26 mouse cellular contexts compared by ENCODE assay signal in genomic region chr3:139847826-139848225, GRCm38 (mm10).
DNase-seq lines count a peak whose midpoint lies in the region; ATAC-seq and TF ChIP-seq lines count a peak whose summit lies in the region.
"Had no signal": no experiment of that assay in that cellular context is flagged by ENCODE, and none has a peak within 500 bp of the region (broad histone marks: within the 10 kb centered on the region; RNA-seq: fewer than 3 reads in every experiment).

No protein-coding gene starts in this region.

- no peaks in the 10 kb centered on the region for H3K36me3 ChIP-seq in hindbrain, postnatal 0 days (ENCODE audit: insufficient read depth, low read length)
- H3K36me3 ChIP-seq in hindbrain, embryonic 12.5 days, result no peaks in the 10 kb centered on the region
- no peaks in the 10 kb centered on the region for H3K36me3 ChIP-seq in lung, postnatal 0 days (ENCODE audit: insufficient read depth, low read length)
- H3K36me3 ChIP-seq: G1E; heart, embryonic 13.5 days; hindbrain, embryonic 10.5 days; limb, embryonic 13.5 days; liver, embryonic 12.5 days had no signal

- no peak overlapping the region for H3K4me3 ChIP-seq in hindbrain, postnatal 0 days (ENCODE audit: low read length)
- no peak overlapping the region for H3K4me3 ChIP-seq in hindbrain, embryonic 12.5 days
- H3K4me3 ChIP-seq in lung, postnatal 0 days (ENCODE audit: low read depth, low read length), result no peak overlapping the region
- H3K4me3 ChIP-seq: erythroblast, embryonic 14.5 days; heart, embryonic 13.5 days; hindbrain, embryonic 10.5 days; left cerebral cortex, adult 2 months; limb, embryonic 13.5 days; liver, embryonic 12.5 days had no signal

- H3K9ac ChIP-seq in hindbrain, postnatal 0 days (replicated peaks; ENCODE audit: low read length), result no peak overlapping the region
- H3K9ac ChIP-seq in hindbrain, embryonic 12.5 days, result no peak overlapping the region
- H3K9ac ChIP-seq in lung, postnatal 0 days (replicated peaks; ENCODE audit: low read depth), result no peak overlapping the region
- H3K9ac ChIP-seq: heart, embryonic 13.5 days; limb, embryonic 13.5 days; liver, embryonic 12.5 days; liver, postnatal 0 days had no signal

- DNase-seq in hindbrain, postnatal 0 days (ENCODE audit: low spot score), result peak; percentile 10
- peak; percentile 37 for DNase-seq in cerebellum, adult 11 months
- peak; percentile 73 for DNase-seq in cerebellum, adult 9-10 months
- peak; percentile 56 for DNase-seq in cerebellum, postnatal 36 days
- DNase-seq in adrenal gland, postnatal 4 days (ENCODE audit: low spot score in 2 of 2), result no peak
- no peak for DNase-seq in lung, postnatal 0 days (ENCODE audit: low spot score)
- DNase-seq: adrenal gland, adult 8-10 months; heart, postnatal 10 days; kidney, adult 9 months; kidney, postnatal 14 days; liver, postnatal 0 days; right cerebral cortex, postnatal 4 days; thymus, adult 2 months; thymus, postnatal 4 days had no signal

- TF ChIP-seq EP300 in lung, postnatal 0 days (IDR thresholded peaks at IDR 0.05), result no peak

- H3K27ac ChIP-seq in hindbrain, postnatal 0 days, result no peak overlapping the region
- H3K27ac ChIP-seq in hindbrain, embryonic 12.5 days, result no peak overlapping the region
- H3K27ac ChIP-seq in lung, postnatal 0 days (ENCODE audit: low read length), result no peak overlapping the region
- H3K27ac ChIP-seq: heart, embryonic 13.5 days; hindbrain, embryonic 10.5 days; left cerebral cortex, adult 2 months; limb, embryonic 13.5 days; liver, embryonic 12.5 days; macrophage had no signal

- WGBS in hindbrain, postnatal 0 days, result 29% methylated on average over 5 of the region's 5 CpGs
- WGBS in hindbrain, embryonic 12.5 days, result 38% methylated on average over 5 of the region's 5 CpGs
- WGBS in lung, postnatal 0 days, result 57% methylated on average over 5 of the region's 5 CpGs

- H3K4me1 ChIP-seq in hindbrain, postnatal 0 days (ENCODE audit: insufficient read depth, low read length), result no peaks in the 10 kb centered on the region; the same call in 1 of the 2 replicates
- no peaks in the 10 kb centered on the region for H3K4me1 ChIP-seq in hindbrain, embryonic 12.5 days
- H3K4me1 ChIP-seq in lung, postnatal 0 days (ENCODE audit: insufficient read depth, low read depth, low read length), result no peaks in the 10 kb centered on the region
- H3K4me1 ChIP-seq: hindbrain, embryonic 10.5 days; limb, embryonic 13.5 days; liver, embryonic 12.5 days had no signal

- no peak for ATAC-seq in hindbrain, postnatal 0 days
- ATAC-seq in hindbrain, embryonic 12.5 days (ENCODE audit: low FRiP score), result no peak
- ATAC-seq in lung, postnatal 0 days, result no peak
- ATAC-seq: forebrain, embryonic 16.5 days; intestine, postnatal 0 days; liver, embryonic 12.5 days; liver, postnatal 0 days; midbrain, embryonic 16.5 days had no signal

- H3K9me3 ChIP-seq in hindbrain, postnatal 0 days (ENCODE audit: low read length), result no peaks in the 10 kb centered on the region
- H3K9me3 ChIP-seq in hindbrain, embryonic 12.5 days (replicated peaks), result no peaks in the 10 kb centered on the region
- H3K9me3 ChIP-seq in lung, postnatal 0 days (ENCODE audit: low read length), result no peaks in the 10 kb centered on the region
- H3K9me3 ChIP-seq: hindbrain, embryonic 10.5 days; limb, embryonic 13.5 days; liver, embryonic 12.5 days had no signal

- H3K4me2 ChIP-seq in hindbrain, postnatal 0 days (ENCODE audit: low read depth, low read length), result no peak overlapping the region
- H3K4me2 ChIP-seq in hindbrain, embryonic 12.5 days (replicated peaks), result no peak overlapping the region
- H3K4me2 ChIP-seq in lung, postnatal 0 days (replicated peaks; ENCODE audit: low read depth, low read length), result no peak overlapping the region
- H3K4me2 ChIP-seq: heart, embryonic 13.5 days; limb, embryonic 13.5 days; liver, embryonic 12.5 days had no signal

- H3K27me3 ChIP-seq in hindbrain, postnatal 0 days (ENCODE audit: insufficient read depth, low read length), result no peaks in the 10 kb centered on the region
- no peaks in the 10 kb centered on the region for H3K27me3 ChIP-seq in hindbrain, embryonic 12.5 days
- no peaks in the 10 kb centered on the region for H3K27me3 ChIP-seq in lung, postnatal 0 days (replicated peaks; ENCODE audit: insufficient read depth, low read length)
- H3K27me3 ChIP-seq: heart, embryonic 13.5 days; limb, embryonic 13.5 days; liver, embryonic 12.5 days had no signal

- no peak for TF ChIP-seq CTCF in hindbrain, postnatal 0 days (IDR thresholded peaks at IDR 0.05; ENCODE audit: low read depth)
- no peak for TF ChIP-seq CTCF in lung, postnatal 0 days (IDR thresholded peaks at IDR 0.05)

Comparison
In these comparisons a context has a peak if more than half of its experiments do, and no peak if none do; other contexts are left out.
1. DNase-seq: peak in hindbrain, postnatal 0 days (single experiment), cerebellum, adult 11 months (single experiment), cerebellum, adult 9-10 months (single experiment) and cerebellum, postnatal 36 days (2 of 2); none in adrenal gland, postnatal 4 days (0 of 2) and lung, postnatal 0 days (single experiment).